Mouse (Mus musculus) lung, postnatal 10 days (tissue): ENCODE measurements around the gene Sdr42e1.

Experiments used
- DNase-seq: peaks from one replicate; pipeline ENCODE4 v3.0.0; 2021

Sdr42e1 gene

DNA sequence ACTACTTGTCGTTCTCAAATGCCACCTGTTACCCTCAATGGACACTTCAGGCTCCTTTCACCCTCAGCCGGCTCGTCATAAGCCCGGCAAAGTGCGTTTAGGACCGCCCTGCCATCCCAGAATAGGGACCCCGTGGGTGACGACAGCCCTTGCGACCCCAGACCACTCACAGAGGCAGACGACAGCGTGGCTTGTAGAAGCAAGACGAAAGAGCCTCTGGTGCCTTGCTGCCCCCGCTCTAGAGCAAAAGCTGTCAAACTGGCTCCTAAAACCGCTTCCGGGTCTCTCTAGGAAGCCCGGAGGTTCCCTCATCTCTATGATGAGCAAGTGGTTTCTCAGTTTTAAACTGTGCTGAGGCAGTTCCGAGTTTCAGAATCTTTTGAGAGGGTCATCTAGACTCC, at the start of gene Sdr42e1:
Gene Sdr42e1, minus strand, starts transcription at position 260 of the 401 bp plus-strand sequence.
- peak; percentile 65 for DNase-seq

DNA sequence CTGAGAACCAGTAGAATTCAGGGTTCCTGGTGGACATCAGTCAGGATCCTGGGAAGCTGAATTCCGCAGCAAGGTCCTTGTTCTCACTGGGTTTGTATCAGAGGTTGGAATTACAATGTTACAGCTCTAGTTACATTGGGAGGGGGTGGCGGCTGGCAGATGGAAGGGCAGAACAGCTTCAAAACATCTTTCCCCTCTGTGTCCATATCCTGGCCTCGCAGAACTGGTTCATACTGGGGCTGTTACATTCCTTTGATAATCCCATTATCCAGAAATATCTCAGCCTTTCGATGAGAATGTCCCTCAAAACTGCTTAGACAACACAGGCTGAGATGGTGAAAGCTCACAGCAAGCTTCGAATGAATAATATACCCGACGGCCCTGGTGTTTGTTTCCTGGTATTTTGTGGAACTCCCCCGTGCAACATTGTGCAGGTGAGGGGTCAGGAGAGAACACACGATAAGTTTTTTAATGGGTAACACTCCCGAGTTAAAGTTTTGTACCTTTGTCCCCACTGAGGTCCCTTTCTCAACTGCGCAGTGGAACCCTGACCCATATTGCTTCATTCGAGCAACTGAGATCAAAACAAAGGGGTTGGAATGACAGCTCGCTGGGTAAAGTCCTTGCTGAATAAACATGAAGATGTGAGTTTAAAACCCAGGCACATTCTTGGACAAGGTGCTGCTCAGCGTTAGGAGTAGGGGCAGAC, 44.8 kb upstream of the Sdr42e1 start:
- no peak for DNase-seq

DNA sequence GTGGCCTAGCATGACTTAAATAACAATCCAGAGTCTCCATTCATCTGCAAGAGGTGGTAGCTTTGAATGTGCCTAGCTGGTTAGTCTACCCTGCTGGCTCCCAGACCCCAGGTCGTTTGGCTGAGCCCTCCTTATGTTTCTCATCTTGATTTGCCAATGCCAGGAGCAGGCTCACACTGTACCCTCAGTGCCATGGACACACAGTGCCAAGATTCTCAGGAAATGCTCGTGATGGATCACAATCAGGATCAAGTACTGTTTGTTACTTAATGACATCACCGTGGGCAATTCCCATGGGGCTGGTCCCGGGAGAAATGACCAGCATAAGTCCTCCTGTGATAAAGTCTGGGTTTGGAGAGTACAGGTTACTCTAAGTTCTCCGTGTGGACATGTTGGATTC, 42.4 kb upstream of the Sdr42e1 start:
- no peak for DNase-seq

DNA sequence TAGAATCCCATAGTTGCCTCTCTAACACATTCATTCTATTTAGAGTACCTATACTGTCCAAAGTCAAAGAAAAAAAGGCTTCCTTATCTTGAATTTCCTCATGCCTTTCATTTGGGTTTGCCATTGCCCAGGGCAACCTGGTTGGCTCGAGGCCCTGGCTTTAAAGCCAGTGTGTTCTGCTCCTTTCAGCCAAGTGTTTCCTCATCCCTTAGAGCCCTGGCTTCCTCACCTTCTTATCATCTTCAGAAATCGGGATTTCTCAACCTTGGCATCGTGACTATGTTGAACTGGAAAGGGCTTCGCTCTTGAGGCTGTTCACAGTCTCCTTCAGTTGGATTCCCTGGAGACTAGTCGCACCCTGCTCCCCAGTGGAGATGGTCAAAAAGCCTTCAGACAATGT, 41.1 kb upstream of the Sdr42e1 start:
- DNase-seq, result peak; percentile 17

DNA sequence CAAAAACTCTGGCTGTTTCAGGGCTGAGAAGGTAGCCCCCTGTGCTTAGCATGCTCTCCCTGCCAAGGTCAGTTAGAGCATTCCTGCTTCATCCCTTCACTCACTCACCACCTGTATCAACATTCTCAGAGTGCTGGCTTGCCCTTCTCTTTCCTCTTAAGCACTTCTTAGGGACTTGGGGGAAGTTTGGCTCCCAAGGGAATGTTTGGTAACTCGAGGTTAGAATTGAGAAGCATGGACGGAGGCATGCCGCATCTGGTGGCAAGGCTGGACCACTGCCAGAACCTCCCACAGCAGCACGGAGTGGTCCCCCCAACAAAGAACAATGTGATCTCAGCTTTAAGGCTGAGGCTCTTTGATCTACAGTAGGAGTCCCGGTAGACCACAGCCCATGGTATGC, 38.7 kb upstream of the Sdr42e1 start:
- no peak for DNase-seq

DNA sequence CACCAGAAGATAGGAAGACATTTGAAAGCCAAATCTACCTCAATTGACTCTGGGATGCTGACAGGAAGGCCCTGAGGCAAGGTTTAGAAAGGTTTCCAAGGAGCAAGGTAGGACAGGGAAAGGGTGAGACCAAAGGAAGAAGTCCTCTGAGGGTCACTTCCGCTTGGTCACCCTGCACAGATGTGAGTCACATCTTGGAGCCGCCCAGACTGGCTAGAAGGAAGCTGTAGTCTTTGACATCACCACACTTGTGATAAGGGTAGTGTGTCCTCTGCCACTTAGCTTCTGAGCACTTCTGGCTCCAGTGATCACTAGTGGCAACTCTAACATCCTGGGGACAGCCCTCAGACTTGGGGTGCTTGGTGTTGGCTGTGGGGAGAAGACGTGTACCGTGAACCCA, 32.7 kb upstream of the Sdr42e1 start:
- DNase-seq, result no peak

DNA sequence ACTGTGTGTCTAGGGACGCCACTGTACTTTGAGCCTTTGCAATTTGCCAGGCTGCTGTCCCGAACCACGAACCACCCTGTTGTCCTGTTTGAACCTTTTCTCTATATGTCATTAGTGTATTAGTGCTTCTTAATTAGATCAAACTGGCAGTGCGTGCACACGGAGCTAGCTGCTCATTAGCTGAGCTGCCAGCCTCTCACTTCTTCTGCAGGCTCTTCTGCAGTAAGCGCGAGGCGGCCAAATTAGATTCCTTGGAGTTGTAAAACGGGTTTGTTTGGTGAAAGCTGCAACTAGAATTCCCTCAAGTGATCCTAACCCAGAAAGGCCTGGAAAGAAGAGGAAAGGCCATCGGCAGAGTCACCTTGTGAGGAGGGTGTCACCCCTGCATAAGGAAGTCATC, 29.2 kb upstream of the Sdr42e1 start:
- DNase-seq, result no peak

DNA sequence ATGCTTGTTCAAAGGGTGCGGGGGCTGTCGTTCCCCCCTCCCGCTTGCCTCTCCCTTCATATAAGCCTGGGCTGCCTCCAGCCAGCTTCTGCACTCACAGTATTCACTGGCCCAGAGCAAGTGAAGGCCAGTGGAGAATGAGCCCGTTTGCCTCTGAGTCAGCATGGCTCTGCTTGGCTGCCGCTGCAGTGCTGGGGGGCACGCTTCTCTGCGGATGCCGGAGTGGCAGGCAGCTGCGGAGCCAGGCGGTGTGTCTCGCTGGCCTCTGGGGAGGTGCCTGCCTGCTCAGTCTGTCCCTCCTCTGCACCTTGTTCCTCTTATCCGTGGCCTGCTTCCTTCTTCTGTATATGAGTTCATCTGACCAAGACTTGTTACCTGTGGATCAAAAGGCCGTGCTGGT, 28.4 kb upstream of the Sdr42e1 start, which contains the start of gene Hsd17b2:
Gene Hsd17b2, plus strand, starts transcription at position 46 of the 400 bp plus-strand sequence.
- no peak for DNase-seq

DNA sequence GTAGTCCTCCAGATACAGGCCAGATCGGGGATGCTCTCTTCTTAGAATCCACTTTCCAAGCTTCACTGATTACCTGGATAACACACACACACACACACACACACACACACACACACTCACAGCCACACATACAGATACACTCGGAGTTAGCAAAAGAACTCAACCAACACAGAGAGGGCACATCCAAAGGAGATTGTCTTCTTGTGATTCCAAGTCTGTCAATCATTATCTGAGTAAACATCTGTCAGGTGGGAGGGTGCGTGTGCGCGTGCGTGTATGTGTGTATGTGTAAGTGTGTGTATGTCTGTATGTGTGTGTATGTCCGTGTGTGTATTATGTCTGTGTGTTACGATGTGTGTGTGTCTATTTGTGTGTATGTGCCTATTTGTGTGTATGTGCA, 27.8 kb upstream of the Sdr42e1 start:
- DNase-seq, result no peak

DNA sequence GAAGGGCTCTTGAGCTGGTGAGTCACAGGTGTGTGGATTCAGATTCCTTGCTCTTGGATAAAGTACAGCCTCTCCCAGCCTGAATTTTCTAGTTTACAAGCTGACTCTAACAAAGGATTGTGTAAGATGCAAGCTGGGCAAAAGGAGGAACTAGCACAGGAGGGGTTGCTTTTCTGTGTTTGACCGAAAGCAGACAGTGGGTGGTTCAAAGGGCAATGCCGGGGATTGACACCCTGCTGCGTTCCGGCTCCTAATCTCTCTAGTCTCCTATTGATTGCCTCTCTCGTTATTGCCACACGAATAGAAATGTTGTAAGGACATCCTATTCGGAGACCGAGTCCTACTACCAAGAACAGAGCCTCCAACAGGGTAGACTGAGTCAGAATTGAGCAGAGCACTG, 27.2 kb upstream of the Sdr42e1 start:
- DNase-seq, result no peak

DNA sequence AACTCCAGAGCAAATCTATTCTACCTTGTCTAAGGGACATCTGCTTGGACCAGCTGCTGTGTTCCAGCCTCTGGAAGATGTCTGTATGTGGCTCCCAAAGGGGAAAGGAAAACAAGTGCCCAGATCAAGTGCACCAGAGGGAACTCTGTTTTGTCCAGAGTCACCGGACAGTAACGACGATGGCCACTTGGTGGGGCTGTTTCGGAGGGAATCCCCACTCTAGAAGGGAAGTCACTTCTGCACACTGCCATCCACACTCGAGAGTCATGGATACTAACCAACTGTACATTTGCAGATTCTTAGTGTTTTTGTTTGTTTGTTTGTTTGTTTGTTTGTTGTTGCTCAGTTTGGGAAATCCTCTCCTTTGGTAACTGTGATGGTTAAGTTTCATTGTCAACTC, 23.8 kb upstream of the Sdr42e1 start:
- DNase-seq, result peak; percentile 41

DNA sequence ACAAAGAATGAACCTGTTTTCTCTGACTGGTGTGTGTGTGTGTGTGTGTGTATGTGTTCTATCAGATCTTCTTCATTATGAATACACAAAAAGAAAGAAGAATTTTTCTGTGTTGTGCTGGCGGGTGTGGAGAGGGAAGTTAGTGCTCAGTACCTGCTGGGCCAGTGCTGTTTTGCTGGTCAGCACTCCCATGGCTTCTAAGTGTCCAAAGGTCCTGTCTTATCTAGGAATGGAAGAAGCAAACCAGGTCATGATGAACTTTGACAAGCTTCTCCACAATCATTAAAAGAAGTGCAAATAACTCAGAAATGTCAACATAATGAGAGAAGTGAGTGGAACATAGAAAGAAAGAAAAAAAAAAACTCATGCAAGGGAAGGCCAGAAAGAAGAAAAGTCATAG, 22.1 kb upstream of the Sdr42e1 start:
- no peak for DNase-seq

DNA sequence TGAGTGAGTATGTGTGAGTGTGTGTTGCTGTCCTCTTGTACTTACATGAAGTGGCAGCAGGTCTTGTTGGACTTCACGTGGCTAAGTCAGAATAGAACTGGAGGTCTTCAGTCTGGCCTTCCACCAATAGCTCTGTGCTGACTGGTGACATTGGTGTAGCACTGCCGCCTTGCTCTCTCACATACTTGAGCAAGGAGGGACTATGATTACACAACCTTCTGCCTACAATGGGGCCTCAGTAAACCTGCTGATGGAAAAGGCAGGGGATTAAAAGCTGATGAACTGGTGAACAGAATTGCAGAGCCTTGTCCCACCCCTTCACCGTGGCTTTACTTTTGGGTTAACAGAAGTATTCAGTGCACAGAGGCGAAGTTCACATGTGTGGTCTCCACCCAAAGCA, 18.6 kb upstream of the Sdr42e1 start:
- no peak for DNase-seq

DNA sequence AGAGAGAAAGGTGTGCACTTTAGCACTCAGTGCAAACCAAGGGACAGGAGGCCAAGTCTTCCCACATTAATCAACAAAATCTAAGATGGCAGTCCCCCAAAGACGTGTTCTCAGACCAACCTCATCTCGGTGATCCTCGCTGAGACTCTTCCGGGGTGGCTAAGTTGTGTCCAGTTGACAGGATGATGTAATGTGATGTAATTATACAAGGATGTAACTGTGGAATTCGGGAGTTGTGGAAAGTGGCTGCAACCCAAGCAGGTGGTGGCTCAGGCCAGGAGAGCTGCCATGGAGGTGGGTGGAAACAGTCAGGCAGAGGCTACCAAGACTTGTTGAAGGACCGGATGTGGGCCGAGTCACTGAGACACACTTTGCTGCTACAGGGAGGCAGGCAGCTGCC, 14.4 kb upstream of the Sdr42e1 start:
- DNase-seq, result no peak

DNA sequence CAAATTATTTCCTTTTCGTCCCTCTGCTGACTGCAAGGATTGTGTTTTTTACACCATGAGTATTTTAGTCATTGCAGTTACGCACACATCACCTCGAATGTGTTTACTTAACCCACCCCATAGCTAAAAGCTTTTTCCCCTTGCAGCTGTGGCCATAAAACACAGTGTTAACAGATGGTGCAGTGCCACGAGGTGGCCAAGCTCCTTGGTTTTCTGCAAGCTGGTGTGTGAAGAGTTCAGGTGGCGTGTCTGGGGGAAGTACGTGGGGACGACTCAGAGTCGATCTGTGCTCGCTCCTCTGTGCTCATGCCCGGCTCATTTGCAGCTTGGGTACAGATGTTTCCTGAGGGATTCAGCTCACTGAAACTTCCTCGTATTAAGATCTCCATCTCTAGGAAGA, 11.0 kb upstream of the Sdr42e1 start:
- DNase-seq, result no peak

DNA sequence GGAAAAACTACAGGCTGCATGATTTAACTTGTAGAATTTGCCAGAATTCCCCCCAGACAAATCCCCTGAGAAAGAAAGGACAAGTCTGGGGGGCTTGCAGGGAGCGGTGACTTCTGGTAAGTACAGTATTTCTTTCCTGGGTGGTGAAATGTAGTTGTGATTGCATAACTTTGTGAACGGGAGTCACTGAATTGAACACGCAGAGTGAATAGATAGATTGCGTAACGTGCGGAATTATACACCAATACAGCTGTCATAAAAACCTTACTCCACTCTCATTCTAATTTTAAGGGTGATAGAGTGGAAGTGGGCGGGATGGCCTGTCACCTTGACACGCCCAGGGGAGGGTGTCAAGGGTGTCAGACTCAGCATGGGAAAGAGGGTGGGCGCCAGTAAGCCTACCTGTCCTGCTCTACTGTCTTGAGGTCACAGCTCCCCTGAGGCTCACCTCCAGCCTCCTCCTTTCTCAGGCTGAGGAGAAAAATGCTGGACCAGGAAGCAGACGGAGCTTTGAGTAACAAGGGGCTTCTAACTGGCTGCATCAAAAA, 10.5 kb upstream of the Sdr42e1 start:
- no peak for DNase-seq

DNA sequence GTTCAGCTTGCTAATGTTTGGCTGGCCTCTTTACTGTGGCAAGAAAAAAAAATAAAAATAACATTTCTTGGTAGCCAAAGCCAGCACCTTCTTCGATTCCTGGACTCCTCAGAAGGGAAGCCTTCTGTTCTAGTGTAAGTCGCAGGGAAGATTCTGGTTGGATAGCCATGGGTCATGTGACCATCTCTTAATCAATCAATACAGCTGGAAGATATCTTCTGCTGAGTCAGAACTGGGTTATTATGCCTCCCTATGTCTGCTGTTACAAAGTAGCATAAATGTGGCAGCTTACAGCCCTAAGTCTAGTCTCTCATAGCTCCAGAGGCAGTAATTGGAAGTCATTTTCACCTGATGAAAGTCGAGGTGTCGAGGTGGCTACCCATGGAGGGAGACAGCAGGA, 5.2 kb upstream of the Sdr42e1 start:
- DNase-seq, result no peak

DNA sequence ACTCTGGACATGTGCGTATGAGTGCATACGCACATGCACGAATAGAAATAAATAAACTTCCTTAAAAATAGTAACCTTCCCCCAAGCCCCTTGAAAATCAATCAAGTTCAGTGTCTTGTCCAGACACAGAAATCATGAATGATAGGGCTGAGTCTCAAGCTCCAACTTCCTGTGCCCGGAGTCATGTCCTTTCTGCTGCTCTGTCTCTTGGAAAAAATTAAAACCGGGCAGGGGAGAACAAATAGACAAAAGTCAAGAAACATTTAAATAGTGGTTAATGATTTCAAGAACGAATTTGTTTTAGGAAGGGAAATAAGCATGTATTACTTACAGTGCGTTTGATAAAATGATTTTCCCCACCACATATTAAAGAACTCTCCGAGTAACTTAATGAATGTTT, 3.5 kb upstream of the Sdr42e1 start:
- DNase-seq, result no peak

DNA sequence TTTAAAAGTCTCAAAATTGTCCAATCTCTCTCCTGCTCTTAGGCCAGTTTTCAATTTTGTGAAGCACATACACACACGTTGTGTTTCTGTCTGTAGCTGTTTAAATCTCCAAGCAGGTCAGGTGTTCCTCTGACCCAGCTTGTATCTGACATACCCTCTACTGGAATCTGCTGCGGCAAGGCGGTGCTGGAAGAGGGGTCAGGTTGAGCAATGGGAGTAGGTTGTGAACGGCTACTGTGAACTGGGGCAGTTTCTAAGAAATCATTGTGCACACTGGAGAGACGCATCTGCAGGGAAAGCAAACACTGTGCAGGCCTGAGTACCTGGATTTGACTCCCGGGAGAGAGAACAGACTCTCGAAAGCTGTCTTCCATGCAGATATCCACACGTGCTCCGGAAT, 3.0 kb upstream of the Sdr42e1 start:
- DNase-seq, result no peak

DNA sequence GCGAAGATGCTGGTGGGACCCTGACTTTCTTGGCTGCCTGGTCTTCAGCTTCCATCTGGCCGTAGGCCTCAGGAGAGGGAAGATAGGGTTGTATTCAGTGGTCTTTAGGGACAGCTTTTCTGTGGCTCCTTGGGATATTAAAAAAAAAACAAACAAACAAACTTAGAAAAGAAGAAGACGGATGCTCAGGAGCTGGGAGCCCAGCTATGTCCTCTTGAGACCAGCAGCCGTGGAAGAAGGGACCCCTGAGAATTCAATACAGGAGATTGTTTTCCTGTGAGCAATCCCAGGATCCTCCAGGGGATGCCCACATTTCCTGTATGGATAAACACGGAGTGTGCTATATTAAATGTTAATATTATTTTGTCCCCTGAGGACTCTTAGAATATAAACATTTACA, 1.7 kb upstream of the Sdr42e1 start:
- DNase-seq, result no peak

DNA sequence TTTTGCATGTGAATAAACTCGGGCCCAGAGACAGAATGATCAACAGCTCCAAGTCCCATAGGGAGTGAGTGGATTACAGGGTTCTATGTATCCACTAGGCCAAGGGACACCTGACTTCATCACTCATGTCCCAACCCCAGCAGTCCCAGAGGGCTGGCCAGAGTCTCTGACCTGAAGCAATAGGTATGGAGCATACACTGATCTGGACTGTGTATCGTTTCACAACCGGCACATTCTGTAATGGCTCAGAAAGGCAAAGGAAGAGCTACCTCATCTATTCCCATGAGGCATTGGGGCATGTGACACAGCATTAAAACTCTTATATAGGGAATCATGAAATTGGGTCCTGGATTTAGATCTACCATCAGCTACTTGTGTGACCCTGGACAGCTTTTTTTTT, 931 bp downstream of the Sdr42e1 start:
- no peak for DNase-seq

DNA sequence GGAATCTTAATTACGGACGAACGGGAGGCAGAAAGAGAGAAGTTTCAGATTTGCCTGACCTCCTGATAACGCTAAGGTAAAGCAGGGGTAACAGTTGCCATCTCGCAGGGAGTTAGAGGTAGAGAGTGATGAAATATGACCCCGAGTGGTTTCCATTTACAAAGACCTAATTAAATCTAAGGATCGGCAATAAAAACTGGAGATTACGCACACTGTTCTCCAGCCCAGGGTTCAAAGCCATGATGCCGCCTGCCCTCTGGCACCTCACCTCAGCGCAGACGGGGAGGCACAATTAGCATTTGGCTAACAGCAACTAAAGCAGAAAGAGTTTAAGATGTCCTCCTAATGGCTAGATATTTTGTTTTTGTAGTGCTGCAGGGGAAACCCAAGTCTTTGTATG, 3.0 kb downstream of the Sdr42e1 start:
- no peak for DNase-seq

DNA sequence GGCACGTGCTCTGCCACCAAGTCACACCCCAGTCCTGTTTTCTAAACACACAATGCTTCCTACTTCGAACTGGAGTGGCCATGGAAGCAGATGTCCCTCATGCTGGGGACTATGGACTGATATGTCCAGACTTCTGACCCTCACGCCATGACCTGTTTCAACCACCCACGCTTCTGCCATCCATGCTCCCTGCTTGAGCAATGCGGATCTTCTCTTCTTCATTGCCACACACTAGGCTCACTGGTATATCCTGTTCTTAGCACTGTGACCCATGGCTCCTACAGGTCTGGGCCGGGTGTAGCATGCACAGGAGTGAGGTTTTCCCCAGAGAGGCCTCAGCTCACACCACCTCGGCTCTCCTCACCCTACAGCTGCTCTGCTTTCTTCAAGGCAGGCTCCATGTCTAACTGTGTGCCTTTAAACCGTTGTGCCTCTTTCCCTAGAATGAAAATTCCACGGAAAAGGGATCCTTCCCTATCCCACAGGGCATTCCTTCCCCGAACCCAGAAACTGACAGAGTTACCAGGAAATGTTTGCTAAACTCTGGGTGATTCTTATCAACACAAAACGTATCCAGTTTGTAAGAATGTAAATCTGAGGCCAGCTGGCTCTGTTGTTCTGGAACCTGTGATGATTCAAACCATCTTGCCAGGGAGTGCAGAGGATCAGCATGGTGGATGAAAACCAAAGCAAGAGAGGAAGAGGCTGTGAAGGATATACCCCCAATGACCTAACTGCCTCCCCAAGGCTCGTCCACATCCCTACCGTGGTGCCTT, 6.0 kb downstream of the Sdr42e1 start:
- no peak for DNase-seq

DNA sequence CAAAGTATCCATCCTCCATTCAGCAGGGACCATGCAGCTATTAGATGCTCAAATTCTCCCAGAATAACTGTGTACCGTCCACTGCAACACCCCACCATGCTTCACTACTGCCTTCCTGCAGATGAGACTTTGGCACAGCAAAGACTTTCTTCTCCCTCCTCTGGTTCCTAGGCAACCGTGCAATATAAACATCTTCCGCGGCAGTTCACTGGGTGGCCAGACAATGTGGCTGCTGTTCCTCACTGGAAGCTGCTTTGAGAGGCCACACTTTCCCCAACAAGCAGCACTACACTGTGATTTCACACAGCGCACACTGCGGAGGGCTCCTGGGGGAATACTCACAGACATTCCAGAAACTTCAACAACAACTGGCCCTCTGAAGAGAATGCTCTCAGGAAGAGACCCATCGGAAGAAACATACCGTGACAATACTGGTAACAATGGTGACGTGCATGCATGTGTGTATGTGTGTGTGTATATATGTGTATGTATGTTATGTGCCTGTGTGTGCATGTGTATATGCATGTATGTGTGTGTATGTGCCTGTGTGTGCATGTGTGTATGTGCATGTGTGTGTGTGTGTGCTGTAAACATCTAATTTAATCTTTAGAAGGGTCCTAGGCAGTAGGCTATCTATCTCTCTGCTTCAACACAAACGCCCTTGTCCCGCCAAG, 13.0 kb downstream of the Sdr42e1 start:
- peak; percentile 57 for DNase-seq
